ENCODE assay signal across 16 mouse cellular contexts in the genomic region with DNA sequence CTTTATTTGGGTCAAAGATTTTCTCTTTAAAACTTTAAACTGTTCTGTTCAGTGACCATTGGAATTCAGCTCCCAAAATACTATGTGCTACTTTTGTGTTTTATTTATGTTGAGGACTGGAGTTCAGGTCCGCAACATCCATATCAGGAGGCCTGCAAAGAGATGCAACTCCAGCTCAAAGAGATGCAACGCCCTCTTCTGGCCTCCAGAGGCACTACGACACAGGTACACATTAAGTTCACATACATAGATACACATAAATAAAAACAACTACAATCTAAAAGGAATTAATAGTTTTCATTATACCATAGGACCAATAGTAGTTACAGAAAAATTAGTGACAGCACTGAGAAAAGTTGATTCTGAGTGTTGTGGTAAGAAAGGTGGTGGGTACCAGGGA.
DNase-seq lines count a peak whose midpoint lies in the region; ATAC-seq and TF ChIP-seq lines count a peak whose summit lies in the region.
"Had no signal": no experiment of that assay in that cellular context is flagged by ENCODE, and none has a peak within 500 bp of the region (broad histone marks: within the 10 kb centered on the region; RNA-seq: fewer than 3 reads in every experiment).

No protein-coding gene starts in this region.

- H3K4me1 ChIP-seq in midbrain, postnatal 0 days (ENCODE audit: insufficient read depth, low read length): no peaks in the 10 kb centered on the region
- H3K4me1 ChIP-seq in midbrain, embryonic 16.5 days (ENCODE audit: control insufficient read depth, insufficient read depth, low read length): no peaks in the 10 kb centered on the region
- H3K4me1 ChIP-seq in stomach, postnatal 0 days (replicated peaks; ENCODE audit: control insufficient read depth, insufficient read depth): no peaks in the 10 kb centered on the region
- H3K4me1 ChIP-seq: megakaryocyte, embryonic 14.5 days; midbrain, embryonic 15.5 days had no signal

- H3K27me3 ChIP-seq in midbrain, postnatal 0 days (ENCODE audit: insufficient read depth, low read length): no peaks in the 10 kb centered on the region
- H3K27me3 ChIP-seq in midbrain, embryonic 16.5 days (ENCODE audit: control insufficient read depth, insufficient read depth, low read depth, low read length): no peaks in the 10 kb centered on the region
- no peaks in the 10 kb centered on the region for H3K27me3 ChIP-seq in stomach, postnatal 0 days (ENCODE audit: control insufficient read depth, insufficient read depth, low read length)
- H3K27me3 ChIP-seq: heart, embryonic 12.5 days; limb, embryonic 12.5 days; megakaryocyte, embryonic 14.5 days; midbrain, embryonic 15.5 days had no signal

- no peak overlapping the region for H3K9ac ChIP-seq in midbrain, postnatal 0 days (replicated peaks; ENCODE audit: low read length, poor library complexity, severe bottlenecking)
- no peak overlapping the region for H3K9ac ChIP-seq in midbrain, embryonic 16.5 days (ENCODE audit: low read depth, low read length)
- no peak overlapping the region for H3K9ac ChIP-seq in stomach, postnatal 0 days (ENCODE audit: low read length)
- H3K9ac ChIP-seq: heart, embryonic 12.5 days; limb, embryonic 12.5 days; midbrain, embryonic 15.5 days had no signal

- ATAC-seq in midbrain, postnatal 0 days (ENCODE audit: low FRiP score): no peak
- ATAC-seq in midbrain, embryonic 16.5 days: no peak
- ATAC-seq in stomach, postnatal 0 days (ENCODE audit: low FRiP score, low TSS enrichment): no peak
- ATAC-seq: midbrain, embryonic 15.5 days had no signal

- no peaks in the 10 kb centered on the region for H3K36me3 ChIP-seq in midbrain, postnatal 0 days (ENCODE audit: insufficient read depth, low read length)
- no peaks in the 10 kb centered on the region for H3K36me3 ChIP-seq in midbrain, embryonic 16.5 days (ENCODE audit: control insufficient read depth, insufficient read depth, low read length)
- no peaks in the 10 kb centered on the region for H3K36me3 ChIP-seq in stomach, postnatal 0 days (ENCODE audit: control insufficient read depth, insufficient read depth, low read length)
- H3K36me3 ChIP-seq: heart, embryonic 12.5 days; limb, embryonic 12.5 days; midbrain, embryonic 15.5 days had no signal

- 74% methylated on average over 3 of the region's 3 CpGs for WGBS in midbrain, postnatal 0 days
- 73% methylated on average over 3 of the region's 3 CpGs for WGBS in midbrain, embryonic 16.5 days
- 74% methylated on average over 3 of the region's 3 CpGs for WGBS in stomach, postnatal 0 days

- no peak overlapping the region for H3K4me2 ChIP-seq in midbrain, postnatal 0 days (ENCODE audit: low read depth, low read length, poor library complexity, severe bottlenecking)
- H3K4me2 ChIP-seq in midbrain, embryonic 16.5 days (ENCODE audit: low read length): no peak overlapping the region
- H3K4me2 ChIP-seq in stomach, postnatal 0 days (replicated peaks; ENCODE audit: low read depth): no peak overlapping the region
- H3K4me2 ChIP-seq: heart, embryonic 12.5 days; limb, embryonic 12.5 days; midbrain, embryonic 15.5 days had no signal

- intact Hi-C loops in gastrocnemius, adult 2 months (cut with DNase I): no loop called here
- intact Hi-C loops in gastrocnemius, postnatal 14 days (cut with DNase I; ENCODE audit: low total_unique reads): no loop called here

- no peak for DNase-seq in gastrocnemius, adult 2 months
- no peak for DNase-seq in gastrocnemius, postnatal 14 days
- DNase-seq in layer of hippocampus, adult 2 months (ENCODE audit: low spot score in 2 of 2): no peak
- no peak for DNase-seq in layer of hippocampus, postnatal 10 days (ENCODE audit: low spot score in 2 of 2)
- DNase-seq in midbrain, postnatal 0 days (ENCODE audit: low spot score): no peak
- DNase-seq in stomach, postnatal 0 days (ENCODE audit: low spot score): no peak
- DNase-seq in retina, embryonic 14.5 days (ENCODE audit: low spot score): no peak
- DNase-seq: cerebellum, postnatal 10 days; embryo, embryonic 11 days; gastrocnemius, postnatal 25 days; thymus, postnatal 36 days had no signal

- no peak for TF ChIP-seq EP300 in stomach, postnatal 0 days (optimal IDR thresholded peaks at IDR 0.05)

- peak; percentile 18; the same call in 1 of the 2 replicates for TF ChIP-seq CTCF in gastrocnemius, adult 2 months (IDR thresholded peaks at IDR 0.05)
- peak; percentile 46 for TF ChIP-seq CTCF in layer of hippocampus, adult 2 months (conservative IDR thresholded peaks at IDR 0.05)
- TF ChIP-seq CTCF in midbrain, postnatal 0 days (IDR thresholded peaks at IDR 0.05): peak; percentile 27; the same call in 1 of the 2 replicates
- peak; percentile 45 for TF ChIP-seq CTCF in stomach, postnatal 0 days (IDR thresholded peaks at IDR 0.05; ENCODE audit: low read depth)

- no peaks in the 10 kb centered on the region for H3K9me3 ChIP-seq in midbrain, postnatal 0 days (ENCODE audit: low read length)
- H3K9me3 ChIP-seq in midbrain, embryonic 16.5 days (replicated peaks; ENCODE audit: control insufficient read depth, low read length, poor library complexity, severe bottlenecking): no peaks in the 10 kb centered on the region
- no peaks in the 10 kb centered on the region for H3K9me3 ChIP-seq in stomach, postnatal 0 days (ENCODE audit: control insufficient read depth, low read length)
- H3K9me3 ChIP-seq: heart, embryonic 12.5 days; limb, embryonic 12.5 days; megakaryocyte, embryonic 14.5 days; midbrain, embryonic 15.5 days had no signal

- H3K4me3 ChIP-seq in gastrocnemius, adult 2 months: no peak overlapping the region
- H3K4me3 ChIP-seq in layer of hippocampus, adult 2 months: no peak overlapping the region
- H3K4me3 ChIP-seq in midbrain, postnatal 0 days (ENCODE audit: low read depth, low read length): no peak overlapping the region
- H3K4me3 ChIP-seq in midbrain, embryonic 16.5 days (ENCODE audit: low read depth, low read length): no peak overlapping the region
- no peak overlapping the region for H3K4me3 ChIP-seq in stomach, postnatal 0 days (ENCODE audit: low read depth, low read length)
- H3K4me3 ChIP-seq: heart, embryonic 12.5 days; limb, embryonic 12.5 days; megakaryocyte, embryonic 14.5 days; midbrain, embryonic 15.5 days had no signal

- H3K27ac ChIP-seq in gastrocnemius, adult 2 months: no peak overlapping the region
- no peak overlapping the region for H3K27ac ChIP-seq in layer of hippocampus, adult 2 months
- no peak overlapping the region for H3K27ac ChIP-seq in midbrain, postnatal 0 days (ENCODE audit: low read depth, low read length)
- no peak overlapping the region for H3K27ac ChIP-seq in midbrain, embryonic 16.5 days (ENCODE audit: low read length)
- H3K27ac ChIP-seq in stomach, postnatal 0 days (replicated peaks): no peak overlapping the region
- H3K27ac ChIP-seq: limb, embryonic 12.5 days; midbrain, embryonic 15.5 days had no signal
